Mouse (Mus musculus) thymus, postnatal 14 days (tissue): Measurements from ENCODE around the gene Ifit3.
A peak's percentile ranks its signal among the peaks of the same experiment; 100 is the strongest.
"Not testable (repeated sequence)": the region's sequence is repeated elsewhere in the genome, so short reads cannot be mapped to it uniquely, and the experiment has no call there.

Source experiments
- DNase-seq: peaks from one replicate; pipeline ENCODE4 v3.0.0; 2021

Ifit3 gene

GRCm38 (mm10) chr19:34583126-34583766, at the start of gene Ifit3:
Gene Ifit3 (plus strand): TSS chr19:34583531.
- DNase-seq: not testable (repeated sequence)

DNA sequence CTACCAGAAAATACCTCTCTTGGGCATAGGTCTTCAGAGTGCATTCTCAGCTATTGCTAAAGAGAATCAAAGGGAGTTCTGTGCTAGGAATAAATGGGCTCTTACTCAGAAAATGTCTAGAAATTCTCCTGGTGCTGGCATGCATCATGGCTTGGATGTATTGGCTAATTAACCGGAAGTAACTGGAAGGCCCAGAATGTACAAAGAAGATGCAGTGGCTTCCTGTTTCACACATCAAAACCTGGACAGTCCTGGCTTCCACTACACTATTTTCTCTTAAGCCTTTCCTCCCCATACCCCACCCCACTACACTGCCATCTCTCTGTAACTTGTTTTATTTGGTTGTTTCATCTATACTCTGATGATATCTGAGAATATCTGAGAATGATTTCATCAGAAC, 43.9 kb upstream of the Ifit3 start:
- no peak for DNase-seq

DNA sequence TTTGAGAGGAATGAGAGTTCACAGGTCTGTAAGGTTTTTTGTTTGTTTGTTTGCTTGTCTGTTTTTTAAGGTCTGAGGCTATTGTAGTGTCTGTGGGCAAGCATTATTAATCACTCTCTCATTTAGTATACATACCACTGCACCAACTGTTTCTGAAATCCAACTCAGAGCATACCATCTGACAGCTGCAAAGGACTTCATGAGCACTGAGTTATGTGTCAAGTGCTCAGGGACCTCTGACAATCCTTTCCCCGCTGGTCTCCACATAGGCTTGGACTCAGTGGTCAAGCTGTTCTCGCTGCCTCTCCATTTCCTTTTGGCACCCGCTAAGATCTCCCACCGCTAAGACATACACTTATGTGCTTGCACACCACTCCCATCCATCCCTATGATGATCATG, 37.1 kb upstream of the Ifit3 start:
- DNase-seq: no peak

DNA sequence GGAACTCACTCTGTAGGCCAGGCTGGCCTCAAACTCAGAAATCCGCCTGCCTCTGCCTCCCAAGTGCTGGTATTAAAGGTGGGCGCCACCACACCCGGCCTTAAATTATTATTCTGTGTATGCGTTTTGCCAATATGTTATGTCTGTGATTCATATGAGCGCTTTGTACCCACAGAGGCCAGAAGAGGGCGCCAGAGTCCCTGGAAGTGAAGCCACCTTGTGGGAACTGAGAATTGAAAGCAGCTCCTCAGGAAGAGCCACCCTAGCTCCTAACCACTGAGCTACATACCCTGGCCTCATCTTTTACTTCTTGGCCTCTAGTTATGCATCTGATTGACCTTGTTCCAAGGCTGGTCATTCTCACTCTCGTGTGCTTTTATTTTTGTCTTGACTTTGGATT, 35.4 kb upstream of the Ifit3 start:
- peak; percentile 89 for DNase-seq

DNA sequence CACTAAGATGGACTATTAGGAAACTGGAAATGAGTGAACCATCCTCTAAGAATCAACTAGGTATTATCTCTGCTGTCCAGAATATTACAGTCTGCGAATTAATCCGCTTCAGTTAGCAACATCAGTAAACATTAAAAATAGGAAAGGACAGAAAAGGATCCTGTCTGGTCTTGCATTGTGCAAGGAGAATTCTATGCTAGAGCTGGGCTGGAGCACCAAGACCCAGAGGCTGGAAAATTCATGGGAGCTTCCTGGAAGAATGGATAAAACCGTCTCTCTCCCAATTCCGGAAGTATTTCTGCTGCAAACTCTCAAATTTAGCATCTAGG, 33.2 kb upstream of the Ifit3 start:
- no peak for DNase-seq

- DNase-seq: peak; percentile 85
Measured at GRCm38 (mm10) chr19:34550534-34551223, 32.7 kb upstream of the Ifit3 start, which contains the start of gene Ifit2. Gene Ifit2 (plus strand): TSS chr19:34550694.

- peak; percentile 36 for DNase-seq
Measured at GRCm38 (mm10) chr19:34551981-34552380, 31.4 kb upstream of the Ifit3 start.

GRCm38 (mm10) chr19:34553021-34553420, 30.3 kb upstream of the Ifit3 start:
- no peak for DNase-seq

- DNase-seq: no peak
Measured at GRCm38 (mm10) chr19:34553522-34553921, 29.8 kb upstream of the Ifit3 start.

GRCm38 (mm10) chr19:34554061-34554460, 29.3 kb upstream of the Ifit3 start:
- no peak for DNase-seq

DNA sequence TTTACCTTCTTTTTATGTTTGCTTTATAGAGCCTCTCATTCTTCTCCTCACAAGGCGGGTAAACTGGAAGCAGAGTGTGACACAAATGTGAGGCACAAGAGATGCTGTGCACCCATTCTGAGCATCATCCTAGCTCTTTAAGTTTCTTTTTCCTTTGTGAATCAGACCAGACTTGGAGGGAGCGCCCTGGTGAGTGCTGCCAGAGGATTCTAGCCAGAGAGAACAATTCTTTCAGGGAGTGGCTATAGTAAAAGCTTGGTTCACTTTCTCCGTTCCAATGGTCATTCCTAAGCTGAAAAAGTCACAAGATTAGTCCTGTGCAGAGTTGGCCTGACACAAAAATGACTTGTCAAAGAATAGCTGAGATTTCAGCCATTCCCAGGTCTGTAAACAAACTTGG, 26.7 kb upstream of the Ifit3 start:
- DNase-seq: no peak

DNA sequence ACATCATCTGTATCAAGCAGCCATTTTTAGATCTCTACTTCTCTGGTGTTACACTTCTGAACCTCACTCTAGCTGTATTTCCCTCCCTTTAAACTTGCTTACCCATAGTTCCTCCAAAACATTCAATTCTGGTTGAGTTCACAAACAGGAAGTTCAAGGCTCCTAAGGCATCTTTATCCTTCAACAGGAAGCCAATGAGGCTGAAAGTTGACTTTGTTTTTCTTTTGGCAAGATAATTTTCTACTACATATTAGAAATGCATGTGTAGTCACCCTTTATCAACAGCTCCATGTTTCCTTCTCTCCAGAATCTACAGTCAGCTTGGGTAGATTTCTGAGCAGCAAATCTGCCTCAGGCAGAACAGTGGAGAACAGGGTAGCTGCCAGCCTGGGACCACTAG, 20.8 kb upstream of the Ifit3 start:
- no peak for DNase-seq

- no peak for DNase-seq
Measured at GRCm38 (mm10) chr19:34566178-34566784, 17.1 kb upstream of the Ifit3 start.

GRCm38 (mm10) chr19:34568988-34569895, 14.1 kb upstream of the Ifit3 start:
- no peak for DNase-seq

DNA sequence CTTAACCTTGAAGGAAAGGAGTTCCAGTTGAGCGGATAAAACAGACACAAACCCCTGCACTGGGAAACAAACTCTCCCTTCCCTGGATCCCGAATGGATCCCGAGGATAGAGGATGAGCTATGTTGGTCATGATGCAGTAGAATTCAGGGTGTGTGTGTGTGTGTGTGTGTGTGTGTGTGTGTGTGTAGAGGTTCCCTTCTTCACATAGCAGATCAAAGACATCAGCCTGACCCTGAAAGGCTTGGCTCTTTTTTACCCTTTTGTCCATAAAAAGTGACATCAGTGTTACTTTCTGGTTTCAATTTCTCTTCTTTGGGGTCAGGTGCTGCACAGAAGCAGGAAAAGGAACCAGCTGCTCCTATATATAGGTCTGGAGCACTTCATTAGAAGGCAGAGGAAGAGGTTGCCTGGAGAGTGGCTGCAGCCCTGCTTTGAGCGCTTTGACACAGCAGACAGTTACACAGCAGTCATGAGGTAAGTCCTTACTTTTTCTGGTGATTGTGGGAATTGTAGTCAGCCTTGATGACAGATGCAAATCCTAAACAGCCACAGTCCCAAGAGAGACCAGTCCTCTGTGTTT, 13.3 kb upstream of the Ifit3 start:
- no peak for DNase-seq

DNA sequence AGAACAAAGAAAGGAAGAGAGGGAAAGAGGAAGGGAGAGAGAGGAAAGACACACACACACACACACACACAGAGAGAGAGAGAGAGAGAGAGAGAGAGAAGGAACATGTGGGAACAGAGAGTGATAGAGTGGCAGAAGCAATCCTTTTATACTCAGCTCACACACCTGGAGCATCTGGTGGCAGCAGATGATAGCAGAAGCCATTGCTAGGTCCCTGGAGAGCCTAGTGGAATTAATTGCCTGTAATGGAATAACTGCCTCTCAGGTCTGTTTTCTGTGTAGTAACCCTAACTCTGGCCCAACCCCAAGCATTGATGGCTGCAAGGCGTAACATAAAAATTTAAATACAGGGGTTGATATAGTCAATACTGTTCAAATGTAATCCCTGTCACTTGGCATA, 12.3 kb upstream of the Ifit3 start:
- no peak for DNase-seq

DNA sequence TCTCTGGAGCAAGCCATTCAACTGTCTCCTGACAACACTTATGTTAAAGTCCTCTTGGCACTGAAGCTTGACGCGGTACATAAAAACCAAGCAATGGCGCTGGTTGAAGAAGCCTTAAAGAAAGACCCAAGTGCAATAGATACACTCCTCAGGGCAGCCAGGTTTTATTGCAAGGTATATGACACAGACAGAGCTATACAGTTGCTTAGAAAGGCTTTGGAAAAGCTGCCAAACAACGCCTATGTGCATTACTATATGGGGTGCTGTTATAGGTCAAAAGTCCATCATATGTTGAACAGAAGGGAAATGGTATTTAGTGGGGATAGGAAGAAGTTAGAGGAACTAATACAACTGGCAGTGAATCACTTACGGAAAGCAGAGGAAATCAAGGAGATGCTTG, 9.7 kb upstream of the Ifit3 start:
- DNase-seq: no peak

- no peak for DNase-seq
Measured at GRCm38 (mm10) chr19:34577121-34577520, 6.2 kb upstream of the Ifit3 start.

DNA sequence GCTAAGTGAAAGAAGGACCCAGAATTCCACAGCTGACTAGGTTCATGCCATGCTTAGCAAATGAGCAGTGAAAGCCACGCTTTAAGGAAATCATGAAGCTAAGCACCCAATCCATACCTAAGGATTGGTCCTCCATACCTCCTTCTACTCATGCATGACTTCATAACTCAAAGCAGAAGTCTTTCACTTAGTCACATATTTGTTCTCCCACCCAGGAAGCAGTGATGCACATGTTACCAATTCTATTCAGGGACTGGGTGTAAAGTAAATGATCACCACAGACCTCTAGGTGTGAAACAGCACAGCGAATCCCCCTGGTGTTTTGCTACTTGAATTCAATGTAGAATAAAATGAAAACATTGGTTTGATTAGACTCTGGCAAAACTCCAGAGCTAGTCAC, 635 bp upstream of the Ifit3 start:
- DNase-seq: not testable (repeated sequence)

DNA sequence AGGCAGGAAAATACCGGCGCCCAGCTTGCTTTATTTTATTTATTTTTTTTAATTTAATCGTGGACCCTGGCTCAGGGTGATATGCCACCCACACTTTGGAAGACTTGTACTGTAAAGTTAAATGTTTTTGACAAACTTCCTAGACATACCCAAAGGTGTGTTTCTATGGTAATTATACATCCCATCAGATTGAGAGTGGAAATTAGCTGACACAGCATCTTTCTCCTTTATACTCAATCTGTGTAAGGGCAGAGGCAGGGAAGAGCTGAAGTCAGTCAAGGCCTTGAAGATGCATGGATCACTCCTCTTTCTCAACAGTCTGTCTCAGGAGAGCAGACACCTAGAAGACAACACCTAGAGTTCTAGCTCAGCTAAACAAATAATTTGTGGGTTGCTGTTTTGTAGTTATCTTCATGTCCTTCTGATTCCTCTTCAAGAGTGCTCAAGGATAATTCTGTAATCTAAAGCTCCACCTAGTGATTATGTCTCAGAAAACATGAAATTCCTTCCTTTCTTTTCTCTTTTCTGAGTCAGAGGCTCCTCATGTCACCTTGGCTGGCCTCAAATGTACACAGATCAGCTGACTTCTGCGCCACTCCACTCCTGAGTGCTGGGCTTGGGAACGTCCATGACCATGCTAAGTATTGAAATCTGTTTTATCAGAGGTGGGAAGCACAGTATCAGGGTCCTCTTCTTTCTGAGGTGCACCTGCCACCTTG, 2.6 kb downstream of the Ifit3 start:
- not testable (repeated sequence) for DNase-seq

DNA sequence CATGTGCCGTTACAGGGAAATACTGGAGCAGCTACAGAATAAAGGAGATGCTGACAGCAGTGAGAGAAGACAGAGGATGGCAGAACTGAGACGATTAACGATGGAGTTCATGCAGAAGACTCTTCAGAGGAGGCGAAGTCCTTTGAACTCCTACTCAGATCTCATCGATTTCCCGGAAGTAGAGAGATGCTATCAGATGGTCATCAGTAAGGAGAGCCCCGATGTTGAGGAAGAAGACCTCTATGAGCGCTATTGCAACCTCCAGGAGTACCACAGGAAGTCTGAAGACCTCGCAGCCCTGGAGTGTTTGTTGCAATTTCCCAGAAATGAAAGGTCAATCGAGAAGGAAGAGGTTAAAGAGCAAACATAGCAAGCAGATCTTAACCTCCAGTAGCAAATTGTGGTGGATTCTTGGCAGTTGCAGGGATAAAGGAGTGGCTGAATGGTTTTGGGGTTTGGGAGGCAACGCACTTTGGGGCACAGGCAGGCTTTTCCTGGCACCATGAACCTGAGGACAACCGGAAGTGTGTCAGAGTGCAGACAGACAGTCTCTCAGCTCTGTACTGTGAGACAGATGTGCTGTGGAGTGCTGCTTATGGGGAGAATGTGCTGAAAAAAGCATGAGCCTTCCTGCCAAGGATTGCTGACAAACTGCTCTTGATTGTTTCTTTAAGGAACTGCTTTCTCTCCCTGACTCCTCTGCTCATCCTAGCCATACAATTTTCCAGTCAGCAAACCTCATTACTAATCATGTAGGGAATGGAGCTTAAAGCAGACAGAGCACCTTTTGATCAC, 4.8 kb downstream of the Ifit3 start:
- DNase-seq: peak; percentile 24
